Mouse (Mus musculus): ENCODE measurements around the gene Glrx5. TPM values are rescaled to one million over a fixed set of nuclear protein-coding genes. Genes with fewer than 3 reads are reported as not detected.

Gene Glrx5
- polyA plus RNA-seq, 1 experiment, result 13.8 TPM

- TF ChIP-seq POLR2A (IDR thresholded peaks at IDR 0.05; ENCODE audit: control insufficient read depth, low read depth, low read length) (no peak), CTCF (IDR thresholded peaks at IDR 0.05; ENCODE audit: control insufficient read depth, insufficient read depth, insufficient replicate concordance, low read depth, low read length) (no peak)
- Histone ChIP-seq H3K4me3 (ENCODE audit: control insufficient read depth, low read depth, low read length) (no peak overlapping the region), H3K27ac (ENCODE audit: control insufficient read depth, insufficient read depth, low read depth, low read length) (no peak overlapping the region), H3K27me3 (ENCODE audit: control insufficient read depth, insufficient read depth, low read length) (no peaks in the 10 kb centered on the region), H3K4me1 (ENCODE audit: control insufficient read depth, insufficient read depth, low read length) (peaks cover 13% of the 10 kb centered on the region), H3K36me3 (ENCODE audit: control insufficient read depth, insufficient read depth, low read length) (no peaks in the 10 kb centered on the region)
Measured at GRCm38 (mm10) chr12:105084171-105084570, 51.7 kb downstream of the Glrx5 start.

- TF ChIP-seq CTCF (IDR thresholded peaks at IDR 0.05; ENCODE audit: control insufficient read depth, insufficient read depth, insufficient replicate concordance, low read depth, low read length), result no peak
- no peak for TF ChIP-seq POLR2A (IDR thresholded peaks at IDR 0.05; ENCODE audit: control insufficient read depth, low read depth, low read length)
- 0 out of 2 replicates have a peak overlapping the region, but pooled peaks have one; percentile 17 for H3K27ac ChIP-seq (ENCODE audit: control insufficient read depth, insufficient read depth, low read depth, low read length)
- no peak overlapping the region for H3K4me3 ChIP-seq (ENCODE audit: control insufficient read depth, low read depth, low read length)
- peaks cover 13% of the 10 kb centered on the region for H3K4me1 ChIP-seq (ENCODE audit: control insufficient read depth, insufficient read depth, low read length)
- H3K36me3 ChIP-seq (ENCODE audit: control insufficient read depth, insufficient read depth, low read length), result no peaks in the 10 kb centered on the region
- H3K27me3 ChIP-seq (ENCODE audit: control insufficient read depth, insufficient read depth, low read length), result no peaks in the 10 kb centered on the region
Measured at GRCm38 (mm10) chr12:105084816-105085215, 52.3 kb downstream of the Glrx5 start.

- no peaks in the 10 kb centered on the region for H3K27me3 ChIP-seq (ENCODE audit: control insufficient read depth, insufficient read depth, low read length)
- no peaks in the 10 kb centered on the region for H3K36me3 ChIP-seq (ENCODE audit: control insufficient read depth, insufficient read depth, low read length)
- H3K27ac ChIP-seq (ENCODE audit: control insufficient read depth, insufficient read depth, low read depth, low read length), result no peak overlapping the region
- H3K4me3 ChIP-seq (ENCODE audit: control insufficient read depth, low read depth, low read length), result no peak overlapping the region
- H3K4me1 ChIP-seq (ENCODE audit: control insufficient read depth, insufficient read depth, low read length), result peaks cover 13% of the 10 kb centered on the region
- TF ChIP-seq POLR2A (IDR thresholded peaks at IDR 0.05; ENCODE audit: control insufficient read depth, low read depth, low read length) (no peak), CTCF (IDR thresholded peaks at IDR 0.05; ENCODE audit: control insufficient read depth, insufficient read depth, insufficient replicate concordance, low read depth, low read length) (no peak)
Measured at GRCm38 (mm10) chr12:105085296-105085695, 52.8 kb downstream of the Glrx5 start.

GRCm38 (mm10) chr12:105086781-105087180 is 54.3 kb downstream of the Glrx5 start:
- H3K27ac ChIP-seq (ENCODE audit: control insufficient read depth, insufficient read depth, low read depth, low read length), result no peak overlapping the region
- no peaks in the 10 kb centered on the region for H3K36me3 ChIP-seq (ENCODE audit: control insufficient read depth, insufficient read depth, low read length)
- peaks cover 13% of the 10 kb centered on the region for H3K4me1 ChIP-seq (ENCODE audit: control insufficient read depth, insufficient read depth, low read length)
- TF ChIP-seq POLR2A (IDR thresholded peaks at IDR 0.05; ENCODE audit: control insufficient read depth, low read depth, low read length), result no peak
- no peak for TF ChIP-seq CTCF (IDR thresholded peaks at IDR 0.05; ENCODE audit: control insufficient read depth, insufficient read depth, insufficient replicate concordance, low read depth, low read length)
- no peak overlapping the region for H3K4me3 ChIP-seq (ENCODE audit: control insufficient read depth, low read depth, low read length)
- no peaks in the 10 kb centered on the region for H3K27me3 ChIP-seq (ENCODE audit: control insufficient read depth, insufficient read depth, low read length)

GRCm38 (mm10) chr12:105087353-105087752 is 54.9 kb downstream of the Glrx5 start:
- TF ChIP-seq POLR2A (IDR thresholded peaks at IDR 0.05; ENCODE audit: control insufficient read depth, low read depth, low read length) (no peak), CTCF (IDR thresholded peaks at IDR 0.05; ENCODE audit: control insufficient read depth, insufficient read depth, insufficient replicate concordance, low read depth, low read length) (no peak)
- no peak overlapping the region for H3K4me3 ChIP-seq (ENCODE audit: control insufficient read depth, low read depth, low read length)
- no peak overlapping the region for H3K27ac ChIP-seq (ENCODE audit: control insufficient read depth, insufficient read depth, low read depth, low read length)
- no peaks in the 10 kb centered on the region for H3K36me3 ChIP-seq (ENCODE audit: control insufficient read depth, insufficient read depth, low read length)
- peaks cover 13% of the 10 kb centered on the region for H3K4me1 ChIP-seq (ENCODE audit: control insufficient read depth, insufficient read depth, low read length)
- no peaks in the 10 kb centered on the region for H3K27me3 ChIP-seq (ENCODE audit: control insufficient read depth, insufficient read depth, low read length)

- H3K36me3 ChIP-seq (ENCODE audit: control insufficient read depth, insufficient read depth, low read length), result no peaks in the 10 kb centered on the region
- H3K4me1 ChIP-seq (ENCODE audit: control insufficient read depth, insufficient read depth, low read length), result peaks cover 13% of the 10 kb centered on the region
- no peak overlapping the region for H3K27ac ChIP-seq (ENCODE audit: control insufficient read depth, insufficient read depth, low read depth, low read length)
- H3K27me3 ChIP-seq (ENCODE audit: control insufficient read depth, insufficient read depth, low read length), result no peaks in the 10 kb centered on the region
- TF ChIP-seq CTCF (IDR thresholded peaks at IDR 0.05; ENCODE audit: control insufficient read depth, insufficient read depth, insufficient replicate concordance, low read depth, low read length) (no peak), POLR2A (IDR thresholded peaks at IDR 0.05; ENCODE audit: control insufficient read depth, low read depth, low read length) (no peak)
- no peak overlapping the region for H3K4me3 ChIP-seq (ENCODE audit: control insufficient read depth, low read depth, low read length)
Measured at GRCm38 (mm10) chr12:105089231-105089630, 56.7 kb downstream of the Glrx5 start.

GRCm38 (mm10) chr12:105091604-105092003 is 59.1 kb downstream of the Glrx5 start:
- TF ChIP-seq POLR2A (IDR thresholded peaks at IDR 0.05; ENCODE audit: control insufficient read depth, low read depth, low read length) (no peak), CTCF (IDR thresholded peaks at IDR 0.05; ENCODE audit: control insufficient read depth, insufficient read depth, insufficient replicate concordance, low read depth, low read length) (no peak)
- peaks cover 5% of the 10 kb centered on the region for H3K4me1 ChIP-seq (ENCODE audit: control insufficient read depth, insufficient read depth, low read length)
- H3K27me3 ChIP-seq (ENCODE audit: control insufficient read depth, insufficient read depth, low read length), result no peaks in the 10 kb centered on the region
- H3K27ac ChIP-seq (ENCODE audit: control insufficient read depth, insufficient read depth, low read depth, low read length), result no peak overlapping the region
- no peak overlapping the region for H3K4me3 ChIP-seq (ENCODE audit: control insufficient read depth, low read depth, low read length)
- no peaks in the 10 kb centered on the region for H3K36me3 ChIP-seq (ENCODE audit: control insufficient read depth, insufficient read depth, low read length)

Other genes with a start within 250 kb of the Glrx5 start
- gene Clmn, start 167.6 kb upstream of the Glrx5 start, polyA plus RNA-seq (2012; rRNA removed), result 117 and 119 TPM in 2 replicates
- gene Syne3, start 22.9 kb upstream of the Glrx5 start, polyA plus RNA-seq (2012; rRNA removed), result 7.5 and 7.8 TPM in 2 replicates
- gene Tcl1b2, start 113.3 kb downstream of the Glrx5 start, polyA plus RNA-seq (2012; rRNA removed), result 0.23 and 0.52 TPM in 2 replicates
- gene Tcl1b1, start 127.0 kb downstream of the Glrx5 start, polyA plus RNA-seq (2012; rRNA removed), result 0.17 TPM in 1 of 2 replicates, not detected in the other
- gene Tcl1b5, start 143.7 kb downstream of the Glrx5 start, polyA plus RNA-seq (2012; rRNA removed), result not detected in 2 replicates
- gene Tcl1b3, start 158.4 kb downstream of the Glrx5 start, polyA plus RNA-seq (2012; rRNA removed), result not detected in 2 replicates
- 0.33 and 0.53 TPM in 2 replicates for gene Tcl1b4, start 169.3 kb downstream of the Glrx5 start, polyA plus RNA-seq (2012; rRNA removed)
- 1.1 and 1.8 TPM in 2 replicates for gene Tcl1, start 190.1 kb downstream of the Glrx5 start, polyA plus RNA-seq (2012; rRNA removed)

All from testis, adult 2 months (tissue).